In the genomic region with DNA sequence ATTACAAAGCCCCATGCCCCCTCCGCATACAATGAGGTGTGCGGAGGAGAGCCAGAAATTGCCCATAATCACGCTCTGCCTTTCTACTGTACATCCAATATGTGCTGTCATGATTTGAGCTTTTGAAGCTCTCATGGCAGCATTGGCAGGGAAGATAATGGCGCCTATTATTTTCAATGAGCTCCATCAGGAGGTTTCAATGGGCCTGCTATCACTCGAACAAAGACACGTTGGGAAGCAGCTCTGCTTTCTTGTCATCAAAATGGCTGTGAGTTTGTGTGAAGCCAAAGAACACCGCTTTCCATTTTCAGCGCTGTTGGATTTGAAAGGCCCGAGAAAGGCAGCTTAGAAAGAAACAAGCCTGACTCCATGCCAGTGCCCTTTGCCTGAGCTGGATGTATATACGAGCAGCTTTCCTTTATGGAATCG, we compare ENCODE assay signal across 19 mouse cellular contexts.
A peak's percentile ranks its signal among the peaks of the same experiment; 100 is the strongest.
DNase-seq lines count a peak whose midpoint lies in the region; ATAC-seq lines count a peak whose summit lies in the region.
"Had no signal": no experiment of that assay in that cellular context is flagged by ENCODE, and none has a peak within 500 bp of the region (broad histone marks: within the 10 kb centered on the region; RNA-seq: fewer than 3 reads in every experiment).

No protein-coding gene starts in this region.

- H3K27me3 ChIP-seq in forebrain, embryonic 13.5 days = no peaks in the 10 kb centered on the region
- H3K27me3 ChIP-seq in hindbrain, embryonic 15.5 days = no peaks in the 10 kb centered on the region
- H3K27me3 ChIP-seq: embryonic facial prominence, embryonic 12.5 days; heart, embryonic 12.5 days; intestine, embryonic 15.5 days; liver, embryonic 13.5 days; lung, embryonic 15.5 days; Patski; stomach, embryonic 15.5 days had no signal

- H3K36me3 ChIP-seq in forebrain, embryonic 13.5 days (ENCODE audit: poor library complexity, severe bottlenecking) = no peaks in the 10 kb centered on the region
- H3K36me3 ChIP-seq in hindbrain, embryonic 15.5 days = no peaks in the 10 kb centered on the region
- H3K36me3 ChIP-seq: embryonic facial prominence, embryonic 12.5 days; heart, embryonic 12.5 days; intestine, embryonic 15.5 days; liver, embryonic 13.5 days; lung, embryonic 15.5 days; stomach, embryonic 15.5 days had no signal

- no peak overlapping the region for H3K4me2 ChIP-seq in forebrain, embryonic 13.5 days
- H3K4me2 ChIP-seq in hindbrain, embryonic 15.5 days = no peak overlapping the region
- H3K4me2 ChIP-seq: embryonic facial prominence, embryonic 12.5 days; heart, embryonic 12.5 days; intestine, embryonic 15.5 days; liver, embryonic 13.5 days; lung, embryonic 15.5 days; stomach, embryonic 15.5 days had no signal

- peak overlapping the region; percentile 76 for H3K27ac ChIP-seq in forebrain, embryonic 13.5 days
- peak overlapping the region; percentile 62 for H3K27ac ChIP-seq in hindbrain, embryonic 15.5 days (replicated peaks)
- H3K27ac ChIP-seq: embryonic facial prominence, embryonic 12.5 days; intestine, embryonic 15.5 days; liver, embryonic 13.5 days; lung, embryonic 15.5 days; stomach, embryonic 15.5 days had no signal

- H3K4me3 ChIP-seq in forebrain, embryonic 13.5 days = no peak overlapping the region
- no peak overlapping the region for H3K4me3 ChIP-seq in hindbrain, embryonic 15.5 days
- H3K4me3 ChIP-seq: embryonic facial prominence, embryonic 12.5 days; heart, embryonic 12.5 days; intestine, embryonic 15.5 days; liver, embryonic 13.5 days; lung, embryonic 15.5 days; myocyte; stomach, embryonic 15.5 days had no signal

- peaks cover 8% of the 10 kb centered on the region; the same call in 1 of the 2 replicates for H3K4me1 ChIP-seq in forebrain, embryonic 13.5 days
- no peaks in the 10 kb centered on the region; the same call in 1 of the 2 replicates for H3K4me1 ChIP-seq in hindbrain, embryonic 15.5 days (replicated peaks)
- H3K4me1 ChIP-seq: embryonic facial prominence, embryonic 12.5 days; heart, embryonic 12.5 days; intestine, embryonic 15.5 days; liver, embryonic 13.5 days; lung, embryonic 15.5 days; stomach, embryonic 15.5 days had no signal

- peak; percentile 96 for ATAC-seq in forebrain, embryonic 13.5 days
- ATAC-seq in hindbrain, embryonic 15.5 days (ENCODE audit: low FRiP score, low read depth) = peak; percentile 56; the same call in 1 of the 2 replicates
- ATAC-seq: intestine, embryonic 15.5 days; Patski had no signal

- 47% methylated on average over 11 of the region's 11 CpGs for WGBS in forebrain, embryonic 13.5 days
- WGBS in hindbrain, embryonic 15.5 days = 53% methylated on average over 11 of the region's 11 CpGs

- peak; percentile 8 for DNase-seq in layer of hippocampus, postnatal 14 days (ENCODE audit: low spot score in 2 of 2)
- no peak for DNase-seq in layer of hippocampus, adult 11-12 months (ENCODE audit: low spot score)
- peak; percentile 26 for DNase-seq in brain, adult 2 months (ENCODE audit: low read depth, low spot score)
- no peak for DNase-seq in urinary bladder, postnatal 25 days (ENCODE audit: low spot score)
- DNase-seq in urinary bladder, adult 2 months (ENCODE audit: low spot score) = no peak
- DNase-seq in lung, postnatal 14 days = no peak
- DNase-seq: adrenal gland, postnatal 25 days; cerebellum, adult 11 months; liver, embryonic 13.5 days; retina, postnatal 1 day had no signal

- no peaks in the 10 kb centered on the region for H3K9me3 ChIP-seq in forebrain, embryonic 13.5 days (replicated peaks)
- H3K9me3 ChIP-seq in hindbrain, embryonic 15.5 days = no peaks in the 10 kb centered on the region
- H3K9me3 ChIP-seq: embryonic facial prominence, embryonic 12.5 days; heart, embryonic 12.5 days; intestine, embryonic 15.5 days; liver, embryonic 13.5 days; lung, embryonic 15.5 days; stomach, embryonic 15.5 days had no signal

- H3K9ac ChIP-seq in forebrain, embryonic 13.5 days = no peak overlapping the region
- no peak overlapping the region for H3K9ac ChIP-seq in hindbrain, embryonic 15.5 days
- H3K9ac ChIP-seq: embryonic facial prominence, embryonic 12.5 days; heart, embryonic 12.5 days; intestine, embryonic 15.5 days; liver, embryonic 13.5 days; lung, embryonic 15.5 days; stomach, embryonic 15.5 days had no signal

Comparison
In these comparisons a context has a peak if more than half of its experiments do, and no peak if none do; other contexts are left out.
1. DNase-seq: peak in layer of hippocampus, postnatal 14 days (2 of 2) and brain, adult 2 months (single experiment); none in layer of hippocampus, adult 11-12 months (single experiment), urinary bladder, postnatal 25 days (single experiment), urinary bladder, adult 2 months (single experiment) and lung, postnatal 14 days (single experiment).